Mouse (Mus musculus): ENCODE measurements around the gene Duoxa1.

DNA sequence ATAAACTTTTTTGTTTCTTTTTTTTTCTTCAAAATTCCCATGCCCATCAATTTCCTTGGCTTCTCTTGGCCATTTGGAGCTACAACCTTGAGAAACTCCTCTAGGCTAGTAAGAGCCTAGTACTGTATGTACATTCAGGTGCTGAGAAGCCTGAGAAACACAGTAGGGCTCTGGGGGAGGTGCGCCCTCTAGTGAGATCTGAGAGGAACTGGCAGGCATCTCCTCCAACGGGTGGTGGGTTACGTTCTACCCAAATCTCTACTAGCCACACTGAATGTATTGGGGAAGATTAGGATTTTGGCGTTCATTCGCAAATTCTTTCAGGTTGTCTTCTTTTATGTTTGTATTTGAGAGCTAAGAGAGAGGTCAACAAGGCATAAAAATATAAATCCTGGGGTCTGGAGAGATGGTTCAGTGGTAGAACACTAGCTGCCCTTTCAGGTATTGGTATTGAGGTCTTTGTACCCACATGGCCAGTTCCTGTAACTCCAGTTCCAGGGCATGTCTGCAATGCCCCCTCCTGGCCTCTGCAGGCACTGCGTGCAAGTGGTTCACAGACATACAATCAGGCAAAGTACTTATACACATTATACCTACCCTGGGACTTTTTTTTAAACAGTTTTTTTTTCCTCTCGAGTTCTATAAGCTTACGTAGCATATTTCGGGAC, 10.8 kb downstream of the Duoxa1 start:
- TF ChIP-seq CTCF (IDR thresholded peaks at IDR 0.05; ENCODE audit: low read depth, low read length), result peak; percentile 32
- no peak for TF ChIP-seq TAL1 (conservative IDR thresholded peaks at IDR 0.05; ENCODE audit: low read depth, low read length)
